Mouse (Mus musculus) neutrophil, adult 59 days (primary cell): ENCODE data around the gene Gm21913. TPM values are rescaled to one million over a fixed set of nuclear protein-coding genes. Genes with fewer than 3 reads are reported as not detected.

ENCODE experiments used
- total RNA-seq, 2 experiments: library from RNA; stranded (reverse); gene quantifications; 1 replicate in 1 of 2; 2 replicates in 1 of 2; pipeline ENCODE4 v1.2.4; 2023

The Gm21913 gene
- total RNA-seq: not detected

GRCm38 (mm10) chrY:74623596-74623995, at the start of gene Gm21913:
Gene Gm21913 (plus strand): TSS chrY:74623896.

Other genes starting within 250 kb of the Gm21913 start
- not detected for gene Gm29110, start 153.4 kb upstream of the Gm21913 start, total RNA-seq